Mouse (Mus musculus): ENCODE results near the gene Dnm3. TPM values are rescaled to one million over a fixed set of nuclear protein-coding genes. Genes with fewer than 3 reads are reported as not detected.

Gene Dnm3
- total and polyA plus RNA-seq, 2 experiments from 2014 or later, result 56.3 to 64.7 TPM

DNA sequence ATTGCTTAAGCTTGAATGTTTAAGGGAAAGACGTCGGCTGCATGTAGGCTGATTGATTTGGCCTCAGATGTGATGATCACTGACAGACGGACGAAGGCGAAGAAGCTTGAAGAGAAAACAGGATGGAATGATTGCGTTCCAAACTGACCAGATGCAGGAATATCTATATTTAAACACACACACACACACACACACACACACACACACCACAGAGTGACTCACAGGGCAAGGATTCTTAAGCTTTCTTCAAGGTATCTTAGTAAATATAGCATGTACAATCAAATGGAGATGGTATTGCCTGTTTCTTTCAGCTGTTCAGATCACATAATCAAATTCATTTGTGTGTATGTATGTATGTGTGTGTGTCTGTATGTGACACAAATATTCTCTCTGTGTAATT lies 425.1 kb downstream of the Dnm3 start:
- Histone ChIP-seq H3K27ac (0 out of 2 replicates have a peak overlapping the region, but pooled peaks have one; percentile 62), H3K4me1 (ENCODE audit: insufficient read depth, low read length) (no peaks in the 10 kb centered on the region), H3K4me3 (ENCODE audit: low read length) (no peak overlapping the region), H3K36me3 (ENCODE audit: insufficient read depth, low read length) (no peaks in the 10 kb centered on the region), H3K9ac (replicated peaks; ENCODE audit: low read length) (no peak overlapping the region), H3K9me3 (ENCODE audit: low read length) (no peaks in the 10 kb centered on the region), H3K4me2 (ENCODE audit: low read depth, low read length) (no peak overlapping the region), H3K27me3 (ENCODE audit: insufficient read depth, low read length) (no peaks in the 10 kb centered on the region)
- ATAC-seq (0 out of 2 replicates have a peak, but pooled peaks have one; percentile 21), DNase-seq (ENCODE audit: low spot score) (no peak)
- WGBS, result 70% methylated on average over 6 of the region's 6 CpGs
- no peak for TF ChIP-seq CTCF (IDR thresholded peaks at IDR 0.05; ENCODE audit: low read depth)

DNA sequence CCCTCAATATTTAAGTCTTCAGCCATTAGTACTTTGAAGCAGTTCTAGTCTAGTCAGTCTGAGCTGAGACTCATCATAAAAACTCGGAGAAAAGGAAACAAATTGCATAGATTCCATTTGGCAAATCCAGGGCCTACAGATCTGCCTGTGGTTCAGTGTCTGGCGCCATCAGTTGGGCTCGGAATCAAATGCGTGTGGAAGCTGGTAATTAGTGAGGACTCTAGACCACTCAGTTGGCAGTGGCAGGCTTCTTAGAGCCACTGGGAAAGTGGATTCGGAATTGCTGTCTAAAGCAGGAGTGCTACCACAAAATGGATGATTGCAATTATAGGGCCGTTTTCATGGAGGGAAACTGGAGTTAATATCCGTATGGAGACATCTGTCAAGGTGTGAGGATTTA lies 425.7 kb downstream of the Dnm3 start:
- H3K4me3 ChIP-seq (ENCODE audit: low read length), result no peak overlapping the region
- H3K9me3 ChIP-seq (ENCODE audit: low read length), result no peaks in the 10 kb centered on the region
- DNase-seq (ENCODE audit: low spot score), result peak; percentile 10
- no peak overlapping the region for H3K4me2 ChIP-seq (ENCODE audit: low read depth, low read length)
- H3K36me3 ChIP-seq (ENCODE audit: insufficient read depth, low read length), result no peaks in the 10 kb centered on the region
- H3K4me1 ChIP-seq (ENCODE audit: insufficient read depth, low read length), result no peaks in the 10 kb centered on the region
- no peak overlapping the region for H3K9ac ChIP-seq (replicated peaks; ENCODE audit: low read length)
- WGBS, result 67% methylated on average over 7 of the region's 7 CpGs
- peak; percentile 59; the same call in 1 of the 2 replicates for ATAC-seq
- peak overlapping the region; percentile 62; the same call in 1 of the 2 replicates for H3K27ac ChIP-seq
- no peak for TF ChIP-seq CTCF (IDR thresholded peaks at IDR 0.05; ENCODE audit: low read depth)
- H3K27me3 ChIP-seq (ENCODE audit: insufficient read depth, low read length), result no peaks in the 10 kb centered on the region

DNA sequence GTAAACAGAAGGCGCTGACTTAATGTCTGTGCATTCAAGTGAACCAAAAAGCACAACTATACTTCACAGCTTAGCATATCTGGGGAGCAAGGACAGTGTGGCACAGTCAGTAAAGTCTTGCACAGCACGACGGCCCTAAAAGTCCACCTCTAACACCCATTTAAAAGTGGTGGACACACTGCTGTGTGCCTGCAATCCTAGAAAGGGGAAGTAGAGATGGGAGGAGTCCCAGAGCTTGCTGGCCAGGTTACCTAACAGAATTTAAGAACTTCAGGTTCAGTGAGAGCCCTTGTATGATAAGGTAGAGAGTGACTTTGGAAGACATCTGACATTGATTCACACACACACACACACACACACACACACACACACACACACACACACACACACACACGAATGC lies 426.1 kb downstream of the Dnm3 start:
- no peaks in the 10 kb centered on the region for H3K27me3 ChIP-seq (ENCODE audit: insufficient read depth, low read length)
- H3K9ac ChIP-seq (replicated peaks; ENCODE audit: low read length), result no peak overlapping the region
- H3K27ac ChIP-seq, result no peak overlapping the region
- H3K36me3 ChIP-seq (ENCODE audit: insufficient read depth, low read length), result no peaks in the 10 kb centered on the region
- no peak for TF ChIP-seq CTCF (IDR thresholded peaks at IDR 0.05; ENCODE audit: low read depth)
- DNase-seq (ENCODE audit: low spot score) (no peak), ATAC-seq (no peak)
- WGBS, result 91% methylated on average over 4 of the region's 4 CpGs
- H3K4me3 ChIP-seq (ENCODE audit: low read length), result no peak overlapping the region
- H3K9me3 ChIP-seq (ENCODE audit: low read length), result no peaks in the 10 kb centered on the region
- no peaks in the 10 kb centered on the region for H3K4me1 ChIP-seq (ENCODE audit: insufficient read depth, low read length)
- no peak overlapping the region for H3K4me2 ChIP-seq (ENCODE audit: low read depth, low read length)

DNA sequence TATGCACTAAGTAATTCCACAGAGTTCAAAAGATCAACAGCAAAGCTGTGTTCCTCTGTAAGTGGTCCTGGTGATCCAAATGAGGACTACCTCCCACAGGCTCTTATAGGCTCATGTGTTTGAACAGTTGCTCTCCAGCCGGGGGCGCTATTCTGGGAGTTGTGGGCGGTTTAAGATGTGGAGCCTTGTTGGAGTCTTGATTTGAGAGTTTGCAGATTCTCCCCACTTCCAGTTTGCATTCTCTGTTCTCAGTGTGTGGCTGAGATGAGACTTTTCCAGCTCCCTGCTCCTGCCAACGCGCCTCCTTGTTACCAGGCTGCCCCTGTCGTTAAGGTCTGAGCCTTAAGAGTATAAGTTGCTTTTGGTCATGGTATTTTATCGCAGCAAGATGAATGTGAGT lies 430.2 kb downstream of the Dnm3 start:
- ATAC-seq, result no peak
- Histone ChIP-seq H3K9me3 (ENCODE audit: low read length) (no peaks in the 10 kb centered on the region), H3K4me2 (ENCODE audit: low read depth, low read length) (no peak overlapping the region), H3K4me1 (ENCODE audit: insufficient read depth, low read length) (no peaks in the 10 kb centered on the region), H3K9ac (replicated peaks; ENCODE audit: low read length) (no peak overlapping the region), H3K36me3 (ENCODE audit: insufficient read depth, low read length) (no peaks in the 10 kb centered on the region), H3K27me3 (ENCODE audit: insufficient read depth, low read length) (no peaks in the 10 kb centered on the region), H3K27ac (no peak overlapping the region), H3K4me3 (ENCODE audit: low read length) (no peak overlapping the region)
- no peak for DNase-seq (ENCODE audit: low spot score)
- 82% methylated on average over 7 of the region's 7 CpGs for WGBS
- no peak for TF ChIP-seq CTCF (IDR thresholded peaks at IDR 0.05; ENCODE audit: low read depth)

DNA sequence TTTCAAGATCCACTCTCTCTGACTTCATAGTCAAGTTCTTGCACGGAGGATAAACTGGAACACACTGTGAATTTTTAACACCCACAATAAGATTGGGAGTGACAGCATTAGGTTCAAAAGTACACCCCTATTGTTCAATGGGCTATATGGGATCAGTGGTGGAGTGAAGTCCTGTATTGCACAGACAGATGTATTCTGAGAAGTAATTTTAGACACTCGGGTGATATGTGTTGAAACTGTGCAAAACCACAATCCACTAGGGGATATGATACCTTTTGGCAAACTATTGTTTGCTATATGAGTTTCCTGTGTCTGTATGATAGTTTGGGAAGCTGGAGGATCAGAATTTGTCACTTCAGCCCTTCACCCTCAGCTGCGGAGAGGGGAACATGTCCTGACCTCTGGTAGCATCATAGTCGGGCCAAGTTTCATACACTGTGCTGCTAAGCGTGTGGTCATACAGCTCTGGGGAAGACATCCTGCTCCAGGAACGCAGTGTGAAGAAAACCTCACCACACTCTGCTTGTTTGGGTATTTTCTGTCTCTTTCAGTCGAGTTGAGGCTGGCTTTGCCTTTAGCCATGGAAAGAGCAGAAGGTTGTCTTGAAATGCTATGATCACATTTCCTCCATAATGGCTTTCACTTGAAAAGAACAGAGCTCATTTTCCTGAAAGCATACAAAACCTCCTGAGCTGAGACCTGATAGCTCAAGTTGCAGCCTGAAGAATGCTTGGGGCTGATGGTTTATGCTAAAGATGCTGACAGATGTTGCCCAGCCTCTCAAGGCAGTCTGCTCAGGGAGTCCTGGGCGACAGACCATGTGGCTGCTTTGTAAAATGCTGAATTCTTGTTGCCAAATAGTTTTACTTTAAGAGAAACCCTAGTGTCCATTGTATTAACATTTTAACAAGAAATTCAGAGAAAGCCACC lies 433.8 kb downstream of the Dnm3 start:
- TF ChIP-seq CTCF (IDR thresholded peaks at IDR 0.05; ENCODE audit: low read depth), result no peak
- Histone ChIP-seq H3K4me3 (ENCODE audit: low read length) (no peak overlapping the region), H3K4me1 (ENCODE audit: insufficient read depth, low read length) (no peaks in the 10 kb centered on the region), H3K9ac (replicated peaks; ENCODE audit: low read length) (no peak overlapping the region), H3K4me2 (ENCODE audit: low read depth, low read length) (no peak overlapping the region), H3K27ac (no peak overlapping the region), H3K9me3 (ENCODE audit: low read length) (no peaks in the 10 kb centered on the region), H3K27me3 (ENCODE audit: insufficient read depth, low read length) (no peaks in the 10 kb centered on the region), H3K36me3 (ENCODE audit: insufficient read depth, low read length) (no peaks in the 10 kb centered on the region)
- no peak for ATAC-seq
- 78% methylated on average over 8 of the region's 8 CpGs for WGBS
- no peak for DNase-seq (ENCODE audit: low spot score)

DNA sequence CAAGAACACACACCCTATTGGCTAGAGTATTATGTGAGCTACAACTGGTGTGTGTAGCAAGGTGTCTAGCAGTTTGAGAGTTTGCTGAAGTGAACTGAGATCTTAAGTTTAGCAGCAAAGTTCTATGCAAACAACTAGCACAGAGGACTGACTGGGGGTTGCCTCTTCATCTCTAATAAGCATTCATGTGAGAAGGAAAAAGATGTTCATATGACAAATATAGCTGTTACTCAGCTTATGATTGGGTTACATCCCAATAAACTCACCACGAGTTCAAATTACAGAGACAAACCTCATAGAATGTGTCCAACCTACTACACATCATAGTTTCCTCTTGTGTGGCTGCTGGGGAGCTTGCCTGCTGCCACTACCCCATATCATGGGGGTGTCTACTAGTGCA lies 434.6 kb downstream of the Dnm3 start:
- Histone ChIP-seq H3K27ac (no peak overlapping the region), H3K9ac (replicated peaks; ENCODE audit: low read length) (no peak overlapping the region), H3K4me1 (ENCODE audit: insufficient read depth, low read length) (no peaks in the 10 kb centered on the region), H3K27me3 (ENCODE audit: insufficient read depth, low read length) (no peaks in the 10 kb centered on the region), H3K36me3 (ENCODE audit: insufficient read depth, low read length) (no peaks in the 10 kb centered on the region), H3K9me3 (ENCODE audit: low read length) (no peaks in the 10 kb centered on the region), H3K4me2 (ENCODE audit: low read depth, low read length) (no peak overlapping the region), H3K4me3 (ENCODE audit: low read length) (no peak overlapping the region)
- no peak for TF ChIP-seq CTCF (IDR thresholded peaks at IDR 0.05; ENCODE audit: low read depth)
- ATAC-seq (no peak), DNase-seq (ENCODE audit: low spot score) (no peak)
- WGBS, result 90% methylated on average over 1 of the region's 1 CpGs

DNA sequence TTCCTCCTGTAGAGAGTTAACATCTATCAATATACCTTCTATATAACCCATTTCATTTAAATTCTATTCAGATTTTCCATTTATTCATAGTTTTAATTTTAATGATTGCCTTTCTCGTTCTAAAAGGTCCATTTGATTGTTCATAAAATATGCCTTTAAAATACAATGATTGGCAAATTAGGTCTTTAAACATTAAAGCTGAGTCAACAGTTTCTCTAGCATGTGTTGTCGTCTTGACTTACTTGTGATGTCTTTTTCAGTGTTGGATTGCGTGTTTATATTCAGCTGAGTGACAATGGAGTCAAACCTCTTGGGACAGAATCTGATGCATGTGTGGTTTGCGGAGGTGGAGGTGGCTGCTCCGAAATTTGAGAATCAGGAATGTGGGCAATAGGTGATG lies 435.4 kb downstream of the Dnm3 start:
- Histone ChIP-seq H3K9me3 (ENCODE audit: low read length) (no peaks in the 10 kb centered on the region), H3K27ac (no peak overlapping the region), H3K4me3 (ENCODE audit: low read length) (no peak overlapping the region), H3K36me3 (ENCODE audit: insufficient read depth, low read length) (no peaks in the 10 kb centered on the region), H3K9ac (replicated peaks; ENCODE audit: low read length) (no peak overlapping the region), H3K27me3 (ENCODE audit: insufficient read depth, low read length) (no peaks in the 10 kb centered on the region), H3K4me1 (ENCODE audit: insufficient read depth, low read length) (no peaks in the 10 kb centered on the region), H3K4me2 (ENCODE audit: low read depth, low read length) (no peak overlapping the region)
- TF ChIP-seq CTCF (IDR thresholded peaks at IDR 0.05; ENCODE audit: low read depth), result no peak
- ATAC-seq (no peak), DNase-seq (ENCODE audit: low spot score) (no peak)
- WGBS, result 88% methylated on average over 5 of the region's 5 CpGs
